Comparison of ENCODE assay signal across 28 mouse cellular contexts in genomic region chrX:161963372-161963771, GRCm38 (mm10).
"Had no signal": no experiment of that assay in that cellular context is flagged by ENCODE, and none has a peak within 500 bp of the region (broad histone marks: within the 10 kb centered on the region; RNA-seq: fewer than 3 reads in every experiment).

No protein-coding gene starts in this region.

- H3K27ac ChIP-seq: embryonic facial prominence, embryonic 10.5 days; embryonic facial prominence, embryonic 12.5 days; embryonic facial prominence, embryonic 13.5 days; embryonic facial prominence, embryonic 15.5 days; forebrain, embryonic 10.5 days; forebrain, embryonic 12.5 days; forebrain, embryonic 13.5 days; forebrain, embryonic 15.5 days; gastrocnemius, adult 2 months had no signal

- H3K4me3 ChIP-seq: embryonic facial prominence, embryonic 10.5 days; embryonic facial prominence, embryonic 12.5 days; embryonic facial prominence, embryonic 13.5 days; embryonic facial prominence, embryonic 15.5 days; erythroblast, embryonic 14.5 days; forebrain, embryonic 10.5 days; forebrain, embryonic 12.5 days; forebrain, embryonic 13.5 days; forebrain, embryonic 15.5 days; gastrocnemius, adult 2 months had no signal

- H3K4me2 ChIP-seq: embryonic facial prominence, embryonic 12.5 days; embryonic facial prominence, embryonic 13.5 days; embryonic facial prominence, embryonic 15.5 days; forebrain, embryonic 12.5 days; forebrain, embryonic 13.5 days; forebrain, embryonic 15.5 days had no signal

- ATAC-seq: forebrain, embryonic 13.5 days; forebrain, embryonic 14.5 days; forebrain, embryonic 15.5 days; forebrain, embryonic 16.5 days; forebrain, postnatal 0 days had no signal

- H3K36me3 ChIP-seq: embryonic facial prominence, embryonic 10.5 days; embryonic facial prominence, embryonic 12.5 days; embryonic facial prominence, embryonic 13.5 days; embryonic facial prominence, embryonic 15.5 days; forebrain, embryonic 10.5 days; forebrain, embryonic 12.5 days; forebrain, embryonic 15.5 days had no signal

- DNase-seq: cerebellum, adult 18-20 months; cerebellum, adult 2 months; cerebellum, adult 8-10 months; cerebellum, adult 9-10 months; cerebellum, adult 9-11 months; cerebellum, postnatal 10 days; cerebellum, postnatal 14 days; cerebellum, postnatal 25 days; cerebellum, postnatal 36 days; embryo, embryonic 11 days; forebrain, postnatal 0 days; gastrocnemius, adult 2 months; gastrocnemius, postnatal 10 days; gastrocnemius, postnatal 14 days; gastrocnemius, postnatal 25 days; gastrocnemius, postnatal 36 days; heart, adult 11 months had no signal

- H3K27me3 ChIP-seq: embryonic facial prominence, embryonic 12.5 days; embryonic facial prominence, embryonic 15.5 days; forebrain, embryonic 15.5 days had no signal

- H3K4me1 ChIP-seq: embryonic facial prominence, embryonic 10.5 days; embryonic facial prominence, embryonic 12.5 days; embryonic facial prominence, embryonic 13.5 days; embryonic facial prominence, embryonic 15.5 days; forebrain, embryonic 10.5 days; forebrain, embryonic 12.5 days had no signal

- H3K9ac ChIP-seq: embryonic facial prominence, embryonic 12.5 days; embryonic facial prominence, embryonic 13.5 days; embryonic facial prominence, embryonic 15.5 days; forebrain, embryonic 12.5 days; forebrain, embryonic 13.5 days; forebrain, embryonic 15.5 days; forebrain, postnatal 0 days had no signal

- H3K9me3 ChIP-seq: embryonic facial prominence, embryonic 10.5 days; embryonic facial prominence, embryonic 12.5 days; embryonic facial prominence, embryonic 13.5 days; embryonic facial prominence, embryonic 15.5 days; forebrain, embryonic 10.5 days; forebrain, embryonic 12.5 days; forebrain, embryonic 13.5 days; forebrain, embryonic 15.5 days had no signal
